Mouse (Mus musculus) cerebellum, adult 9-10 months (tissue): ENCODE results near the gene Dnajb14.
"Not testable (repeated sequence)": the region's sequence is repeated elsewhere in the genome, so short reads cannot be mapped to it uniquely, and the experiment has no call there.

Experiments
- DNase-seq: peaks from one replicate; pipeline ENCODE4 v3.0.0; 2022

Dnajb14 gene

GRCm38 (mm10) chr3:137867437-137868093, at the start of gene Dnajb14:
Gene Dnajb14, plus strand, starts transcription at chr3:137867675.
- DNase-seq, result peak; percentile 62

- DNase-seq, result no peak
Measured at GRCm38 (mm10) chr3:137818713-137819112, 48.8 kb upstream of the Dnajb14 start.

DNA sequence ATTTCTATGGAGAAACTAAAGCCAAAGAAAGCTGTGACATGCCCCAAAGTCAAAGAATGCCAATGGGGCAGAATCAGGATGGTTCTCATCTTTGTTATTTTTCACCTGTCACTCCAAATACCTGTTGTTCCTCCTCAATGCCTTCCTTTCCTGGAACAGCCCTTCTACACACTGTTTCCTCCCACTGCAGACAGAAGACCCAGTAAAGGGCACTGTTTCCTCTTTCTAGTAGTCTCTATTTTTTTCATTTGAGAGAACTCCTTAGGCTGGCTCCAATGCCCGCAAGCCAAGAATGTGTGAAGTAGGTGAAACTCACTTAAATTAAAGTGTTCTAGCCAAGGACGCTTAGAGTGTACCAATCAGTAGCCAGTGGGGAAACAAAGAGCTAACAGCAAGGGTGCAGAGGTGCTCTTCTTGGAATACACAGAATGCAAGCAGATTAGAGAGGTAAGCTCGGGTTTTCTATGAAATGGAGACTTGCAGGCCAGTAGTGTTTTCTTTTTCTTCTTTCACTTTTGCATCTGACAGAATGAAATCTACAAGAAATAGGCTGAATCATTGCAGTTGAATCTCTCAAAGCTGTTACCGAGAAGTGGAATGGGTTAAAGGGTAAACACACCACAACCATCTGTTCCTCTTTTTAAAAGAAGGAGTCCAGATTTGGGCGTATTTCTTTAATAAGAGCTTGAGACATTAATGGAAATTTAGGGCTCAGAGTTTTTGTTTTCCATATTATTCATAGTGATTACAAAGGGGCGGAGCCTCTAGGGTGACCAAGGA, 46.6 kb upstream of the Dnajb14 start:
- no peak for DNase-seq

- no peak for DNase-seq
Measured at GRCm38 (mm10) chr3:137823317-137823716, 44.2 kb upstream of the Dnajb14 start.

- DNase-seq, result no peak
Measured at GRCm38 (mm10) chr3:137827678-137828077, 39.8 kb upstream of the Dnajb14 start.

GRCm38 (mm10) chr3:137831156-137831555, 36.3 kb upstream of the Dnajb14 start:
- no peak for DNase-seq

DNA sequence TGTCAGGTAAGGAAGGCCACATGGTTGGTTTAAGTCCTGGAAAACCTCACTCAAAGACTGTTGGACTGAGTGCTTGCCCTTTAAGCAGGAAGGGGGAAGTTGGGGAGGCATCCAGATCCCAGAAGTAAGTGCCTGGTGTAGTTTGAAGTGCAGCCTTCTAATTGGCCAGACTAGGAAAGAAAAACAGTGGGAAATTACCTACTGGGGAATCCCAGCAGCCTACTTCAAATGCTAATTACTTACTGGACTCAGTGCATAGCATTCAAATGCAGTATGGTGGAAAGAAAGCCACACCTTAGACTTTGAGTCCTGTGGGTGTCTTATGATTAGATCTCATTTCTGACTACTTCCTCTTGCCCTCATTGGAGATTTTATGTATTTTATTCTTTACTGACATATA, 34.3 kb upstream of the Dnajb14 start:
- DNase-seq, result no peak

- no peak for DNase-seq
Measured at GRCm38 (mm10) chr3:137833698-137834097, 33.8 kb upstream of the Dnajb14 start.

- no peak for DNase-seq
Measured at GRCm38 (mm10) chr3:137836543-137836942, 30.9 kb upstream of the Dnajb14 start.

- DNase-seq, result no peak
Measured at GRCm38 (mm10) chr3:137838160-137838559, 29.3 kb upstream of the Dnajb14 start.

DNA sequence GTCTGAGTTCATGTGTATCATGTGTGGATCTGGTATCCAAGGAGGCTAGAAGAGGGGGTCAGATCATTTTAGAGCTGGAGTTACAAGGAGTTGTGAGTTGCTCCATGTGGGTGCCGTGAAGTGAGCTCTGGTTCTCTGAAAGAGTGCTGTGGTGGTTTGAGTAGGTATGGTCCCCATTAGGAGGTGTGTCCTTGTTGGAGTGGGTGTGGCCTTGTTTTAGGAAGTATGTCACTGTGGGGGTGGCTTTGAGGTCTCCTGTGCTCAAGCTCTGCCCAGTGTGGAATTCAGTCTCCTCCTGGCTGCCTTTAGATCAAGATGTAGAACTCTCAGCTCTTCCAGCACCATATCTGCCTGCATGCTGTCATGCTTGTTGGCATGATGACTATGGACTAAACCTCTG, 24.5 kb upstream of the Dnajb14 start:
- DNase-seq, result no peak

DNA sequence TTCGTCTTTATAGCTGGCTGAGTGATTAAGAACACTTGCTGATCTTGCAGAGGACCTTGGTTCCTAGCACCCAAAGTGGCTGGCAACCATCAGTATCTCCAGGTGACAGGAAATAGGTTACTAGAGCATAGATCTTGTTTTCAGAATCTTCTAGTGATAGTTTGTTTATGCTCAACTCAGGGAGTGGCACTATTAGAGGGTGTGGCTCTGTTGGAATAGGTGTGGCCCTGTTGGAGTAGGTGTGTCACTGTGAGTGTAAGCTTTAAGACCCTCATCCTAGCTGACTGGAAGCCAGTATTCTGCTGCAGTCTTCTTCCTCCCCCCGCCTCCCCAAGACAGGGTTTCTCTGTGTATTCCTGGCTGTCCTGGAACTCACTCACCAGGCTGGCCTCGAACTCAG, 23.2 kb upstream of the Dnajb14 start:
- no peak for DNase-seq

DNA sequence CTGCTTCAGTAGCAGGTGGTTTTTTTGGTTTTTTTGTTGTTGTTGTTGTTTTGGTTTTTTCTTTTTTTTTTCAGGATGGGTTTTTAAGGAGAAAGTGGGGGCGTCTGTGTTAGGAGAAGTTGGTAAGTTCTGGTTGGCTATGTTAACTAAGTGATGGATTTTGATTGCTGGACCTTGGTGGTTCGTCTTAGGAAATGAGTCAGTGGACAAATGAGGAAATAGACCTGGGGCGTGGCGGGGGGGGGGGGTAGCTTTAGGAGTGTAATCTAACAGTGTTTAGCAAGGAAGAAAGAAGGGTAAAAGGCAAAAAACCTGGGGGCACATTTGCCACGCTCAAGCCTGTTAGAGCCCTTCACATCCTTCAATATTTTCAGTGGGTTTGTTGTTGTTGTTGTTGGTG, 20.9 kb upstream of the Dnajb14 start:
- DNase-seq, result no peak

- no peak for DNase-seq
Measured at GRCm38 (mm10) chr3:137848354-137848753, 19.1 kb upstream of the Dnajb14 start.

DNA sequence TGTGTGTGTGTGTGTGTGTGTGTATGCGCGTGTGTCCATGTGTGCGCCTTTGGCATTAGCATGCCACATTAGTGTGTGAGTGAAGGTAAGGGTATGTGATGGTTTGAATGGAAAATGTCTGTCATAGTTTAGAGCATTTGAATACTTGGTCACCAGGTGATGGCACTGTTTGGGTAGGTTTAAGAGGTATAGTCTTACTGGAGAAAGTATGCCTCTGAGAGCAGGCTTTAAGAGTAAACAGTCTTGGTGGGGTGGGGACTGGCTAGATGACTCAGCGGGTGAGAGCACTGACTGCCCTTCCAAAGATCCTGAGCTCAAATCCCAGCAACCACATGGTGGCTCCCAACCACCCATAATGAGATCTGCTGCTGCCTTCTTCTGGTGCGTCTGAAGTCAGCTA, 17.8 kb upstream of the Dnajb14 start:
- no peak for DNase-seq

DNA sequence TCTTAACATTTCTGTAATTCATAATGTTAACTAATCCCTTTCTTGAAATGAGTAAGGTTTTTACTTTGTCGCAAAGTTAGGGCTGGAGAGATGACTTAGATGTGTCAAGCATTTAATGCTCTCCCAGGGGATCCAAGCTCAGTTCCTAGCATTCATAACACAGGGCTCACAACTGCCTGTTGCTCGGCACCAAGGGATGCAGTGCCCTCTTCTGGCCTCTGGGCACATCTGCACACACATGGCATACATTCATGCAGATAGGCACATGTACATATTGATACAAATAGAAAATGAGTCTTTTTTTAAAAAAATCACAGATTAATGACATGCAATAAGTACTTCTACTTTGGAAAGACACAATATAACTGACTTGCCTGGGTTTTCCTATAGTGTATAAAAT, 16.3 kb upstream of the Dnajb14 start:
- DNase-seq, result no peak

DNA sequence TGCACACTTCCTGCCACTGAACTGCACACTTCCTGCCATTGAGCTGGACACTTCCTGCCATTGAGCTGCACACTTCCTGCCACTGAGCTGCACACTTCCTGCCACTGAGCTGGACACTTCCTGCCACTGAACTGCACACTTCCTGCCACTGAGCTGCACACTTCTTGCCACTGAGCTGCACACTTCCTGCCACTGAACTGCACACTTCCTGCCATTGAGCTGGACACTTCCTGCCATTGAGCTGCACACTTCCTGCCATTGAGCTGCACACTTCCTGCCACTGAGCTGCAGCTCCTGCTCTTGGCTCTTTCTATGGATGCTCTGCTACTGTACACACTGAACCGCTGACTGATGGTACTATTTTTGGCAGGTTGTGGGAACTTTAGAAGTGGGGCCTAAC, 14.5 kb upstream of the Dnajb14 start:
- DNase-seq, result not testable (repeated sequence)

DNA sequence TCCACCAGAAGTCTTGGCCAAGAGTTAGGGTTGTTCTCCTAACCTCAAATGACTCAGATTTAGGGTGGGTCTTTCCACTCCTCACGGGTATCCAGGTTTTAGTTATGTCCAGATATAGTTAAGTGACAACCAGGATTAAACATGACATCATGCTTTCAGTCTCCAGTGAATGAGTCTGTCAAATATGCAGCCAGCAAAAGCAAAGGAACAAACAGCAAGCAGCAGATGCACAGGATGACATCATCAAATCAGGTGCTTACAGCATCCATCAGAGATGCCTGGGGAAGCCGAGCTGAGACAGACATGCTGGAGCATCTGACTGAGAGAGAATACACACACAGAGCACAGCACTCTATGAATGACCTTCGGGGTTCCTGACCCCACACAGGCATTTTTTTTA, 12.1 kb upstream of the Dnajb14 start:
- DNase-seq, result no peak

GRCm38 (mm10) chr3:137856061-137856460, 11.4 kb upstream of the Dnajb14 start:
- DNase-seq, result no peak

DNA sequence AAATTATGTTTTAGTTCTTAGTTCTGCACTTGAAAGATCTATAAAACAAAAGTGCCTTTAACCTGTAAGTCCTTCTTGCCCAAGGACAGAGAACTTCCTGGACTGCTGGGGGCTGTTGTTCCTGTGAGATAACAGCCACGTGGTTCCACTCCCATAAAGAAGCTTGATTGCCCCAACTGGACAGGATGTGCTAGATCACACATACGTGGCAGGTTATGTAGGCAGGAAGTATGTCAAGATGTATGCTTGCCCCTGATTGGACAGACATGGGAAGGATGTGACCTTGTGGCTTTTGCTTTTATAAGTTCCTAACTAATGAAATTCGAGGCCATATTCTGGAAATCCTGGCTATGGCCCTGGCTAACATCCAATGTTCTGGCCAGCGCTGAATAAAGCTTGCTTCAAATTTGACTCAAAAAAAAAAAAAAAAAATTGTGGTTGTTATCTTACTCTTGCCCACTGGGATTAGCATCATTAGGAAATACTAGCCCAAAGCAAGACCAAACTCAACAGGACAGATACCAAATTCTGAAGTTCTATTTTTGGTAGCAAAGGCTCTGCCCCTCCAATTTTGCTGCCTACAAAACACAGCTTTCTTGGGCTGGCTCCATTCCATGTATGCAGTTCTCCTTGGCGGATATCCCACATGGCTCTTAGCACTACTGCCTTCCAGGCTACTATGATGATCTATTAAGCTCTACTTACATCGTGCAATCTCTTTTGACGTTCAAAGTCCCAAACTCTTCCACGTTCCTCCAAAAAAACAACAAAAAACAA, 6.9 kb upstream of the Dnajb14 start:
- no peak for DNase-seq

DNA sequence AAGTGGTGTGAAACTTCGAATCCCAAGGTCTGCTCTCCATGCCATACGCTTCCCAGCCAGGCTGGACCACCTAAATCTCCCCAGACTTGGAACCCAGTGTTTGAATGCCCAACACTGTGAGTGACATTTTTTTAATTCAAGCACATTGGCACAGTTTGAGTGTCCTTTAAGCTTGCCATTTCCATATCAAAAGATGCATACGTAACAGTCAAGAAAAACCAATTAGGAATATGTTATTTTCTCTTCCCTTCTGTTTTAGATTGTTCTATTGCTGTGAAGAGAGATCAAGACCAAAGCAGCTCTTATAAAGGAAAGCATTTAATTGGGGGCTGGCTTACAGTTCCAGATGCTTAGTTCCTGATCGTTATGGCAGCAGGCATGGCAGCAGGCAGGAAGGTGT, 6.0 kb upstream of the Dnajb14 start:
- no peak for DNase-seq

GRCm38 (mm10) chr3:137862600-137862999, 4.9 kb upstream of the Dnajb14 start:
- DNase-seq, result no peak

DNA sequence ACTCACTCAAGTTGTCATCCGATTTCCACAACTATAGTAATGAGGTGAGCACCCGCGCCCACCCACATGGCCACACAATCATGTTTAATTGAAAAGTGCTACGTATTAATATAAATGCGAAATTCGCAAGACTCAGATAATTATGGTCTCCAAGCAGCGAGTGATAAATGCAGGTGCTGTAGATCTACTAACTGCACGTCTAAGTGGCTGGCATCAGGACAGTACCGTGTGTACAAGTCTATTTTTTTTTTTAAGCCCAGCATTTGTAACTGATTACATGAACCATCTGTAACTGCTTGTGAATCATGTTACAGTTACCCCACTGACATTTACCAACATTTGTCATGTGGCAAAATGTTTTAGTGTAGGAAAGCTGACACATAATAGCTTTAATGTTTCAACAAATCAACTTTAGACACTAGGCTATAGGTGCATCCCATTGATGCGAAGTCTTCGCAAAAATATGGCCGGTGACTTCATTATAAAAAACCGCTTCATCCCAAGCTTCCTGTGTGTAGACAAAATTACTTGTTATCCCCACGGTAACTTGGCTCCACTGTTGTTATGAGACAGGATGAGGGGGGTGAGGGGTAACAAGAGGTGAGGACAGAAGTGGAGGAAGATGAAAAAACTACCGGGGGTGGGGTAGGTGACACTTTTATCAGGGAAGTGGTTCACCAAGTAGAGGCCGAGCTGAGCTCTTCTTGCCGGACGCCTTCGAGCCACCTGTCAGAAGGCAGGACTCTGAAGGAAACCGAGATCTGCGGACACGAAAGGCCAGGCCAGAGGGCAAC, 3.9 kb upstream of the Dnajb14 start:
- DNase-seq, result no peak
